Mouse (Mus musculus) CH12.LX (cell line): ENCODE results near the gene Snw1. TPM values are rescaled to one million over a fixed set of nuclear protein-coding genes. Genes with fewer than 3 reads are reported as not detected.

Experiments used
- DNase-seq: peaks from one replicate; pipeline ENCODE4 v3.0.0-alpha.2; 2013; ENCODE audit errors: extremely low read depth
- H3K27ac ChIP-seq: 2 replicates; pipeline ENCODE4 v1.5.1; 2012; ENCODE audit warnings: low read depth, mild to moderate bottlenecking, control low read depth, moderate library complexity; ENCODE audit not compliant: insufficient read depth
- H3K27me3 ChIP-seq: replicated peaks from 2 replicates; pipeline ENCODE3; 2012; ENCODE audit warnings: inconsistent platforms
- H3K36me3 ChIP-seq, 2 experiments: replicated peaks in 1 of 2; 2 replicates each; pipeline versions ENCODE3 to v1.6.1; 2012; ENCODE audit warnings: inconsistent platforms in 1 of 2, low read length in 1 of 2, mild to moderate bottlenecking in 1 of 2, mixed read lengths in 1 of 2, moderate library complexity in 1 of 2; ENCODE audit not compliant: control insufficient read depth in 1 of 2, insufficient read depth in 1 of 2
- H3K4me1 ChIP-seq, 2 experiments: 2 replicates each; pipeline ENCODE4 v1.6.1; 2012; ENCODE audit warnings: inconsistent platforms in 1 of 2, moderate library complexity in 1 of 2; ENCODE audit not compliant: insufficient read depth in 2 of 2, control insufficient read depth in 1 of 2
- H3K4me2 ChIP-seq: 2 replicates; pipeline ENCODE4 v1.6.1; 2012; ENCODE audit warnings: low read depth, mild to moderate bottlenecking, control low read depth; ENCODE audit not compliant: poor library complexity, insufficient read depth, severe bottlenecking
- H3K4me3 ChIP-seq, 3 experiments: fragments of 150-350 bp in 1 of 3; sonication (generic) in 1 of 3; replicated peaks in 1 of 3; 2 replicates each; pipeline versions ENCODE3 to v1.5.1; 2011 to 2012; ENCODE audit warnings: low read depth in 2 of 3, low read length in 2 of 3, mild to moderate bottlenecking in 2 of 3, moderate library complexity in 2 of 3, control low read depth in 1 of 3, improper control_type of control experiment in 1 of 3, inconsistent platforms in 1 of 3, mixed read lengths in 1 of 3; ENCODE audit not compliant: poor library complexity in 1 of 3
- H3K79me2 ChIP-seq: replicated peaks from 2 replicates; pipeline ENCODE4 v1.6.1; 2012; ENCODE audit warnings: mild to moderate bottlenecking, moderate library complexity; ENCODE audit not compliant: control insufficient read depth, poor library complexity, insufficient read depth, severe bottlenecking; ENCODE audit errors: extremely low read depth
- H3K9ac ChIP-seq: 2 replicates; pipeline ENCODE4 v1.6.1; 2012; ENCODE audit warnings: low read depth, mild to moderate bottlenecking, control low read depth, moderate library complexity; ENCODE audit not compliant: insufficient read depth
- H3K9me3 ChIP-seq: replicated peaks from 2 replicates; pipeline ENCODE3; 2012; ENCODE audit warnings: low read length, inconsistent platforms, mixed read lengths
- BHLHE40 ChIP-seq: IDR thresholded peaks from 2 replicates; pipeline ENCODE4 v1.6.1; 2011; ENCODE audit warnings: mild to moderate bottlenecking, low read depth, low read length, improper control_type of control experiment
- CHD1 ChIP-seq: IDR thresholded peaks from 2 replicates; pipeline ENCODE4 v1.6.1; 2012; ENCODE audit warnings: low read depth, low read length, improper control_type of control experiment, inconsistent platforms
- CHD2 ChIP-seq: IDR thresholded peaks from 2 replicates; pipeline ENCODE4 v1.6.1; 2011; ENCODE audit warnings: low read length, improper control_type of control experiment
- CTCF ChIP-seq, 2 experiments: IDR thresholded peaks in 1 of 2; conservative IDR thresholded peaks in 1 of 2; 2 replicates each; pipeline ENCODE4 v1.5.1; 2011 to 2012; ENCODE audit warnings: low read depth in 2 of 2, low read length in 2 of 2, improper control_type of control experiment in 1 of 2, inconsistent platforms in 1 of 2, mild to moderate bottlenecking in 1 of 2, moderate library complexity in 1 of 2
- E2F4 ChIP-seq: IDR thresholded peaks from 2 replicates; pipeline ENCODE4 v1.6.1; 2011; ENCODE audit warnings: low read depth, low read length, improper control_type of control experiment; ENCODE audit not compliant: insufficient replicate concordance
- ELF1 ChIP-seq: IDR thresholded peaks from 2 replicates; pipeline ENCODE4 v1.6.1; 2014; ENCODE audit warnings: low read depth, mild to moderate bottlenecking, inconsistent platforms, low read length, improper control_type of control experiment
- EP300 ChIP-seq: IDR thresholded peaks from 2 replicates; pipeline ENCODE4 v1.6.1; 2011; ENCODE audit warnings: low read length, improper control_type of control experiment
- ETS1 ChIP-seq: conservative IDR thresholded peaks from 2 replicates; pipeline ENCODE4 v1.6.1; 2012; ENCODE audit warnings: low read depth, mild to moderate bottlenecking, inconsistent platforms, low read length, improper control_type of control experiment, moderate library complexity
- GABPA ChIP-seq: IDR thresholded peaks from 2 replicates; pipeline ENCODE4 v1.6.1; 2012; ENCODE audit warnings: low read depth, low read length, improper control_type of control experiment, inconsistent platforms; ENCODE audit not compliant: insufficient replicate concordance
- HCFC1 ChIP-seq: IDR thresholded peaks from 2 replicates; pipeline ENCODE4 v1.6.1; 2012; ENCODE audit warnings: low read depth, mild to moderate bottlenecking, inconsistent platforms, low read length, improper control_type of control experiment
- IRF4 ChIP-seq: IDR thresholded peaks from 2 replicates; pipeline ENCODE4 v1.6.1; 2014; ENCODE audit warnings: low read depth, mild to moderate bottlenecking, inconsistent platforms, low read length, improper control_type of control experiment
- JUN ChIP-seq: IDR thresholded peaks from 2 replicates; pipeline ENCODE4 v1.6.1; 2011; ENCODE audit warnings: low read depth, mild to moderate bottlenecking, low read length, improper control_type of control experiment, moderate library complexity; ENCODE audit not compliant: insufficient read depth
- JUND ChIP-seq: conservative IDR thresholded peaks from 2 replicates; pipeline ENCODE4 v1.6.1; 2011; ENCODE audit warnings: low read depth, low read length, improper control_type of control experiment
- KAT2A ChIP-seq: IDR thresholded peaks from 2 replicates; pipeline ENCODE4 v1.6.1; 2012; ENCODE audit warnings: low read length, improper control_type of control experiment, inconsistent platforms; ENCODE audit not compliant: insufficient replicate concordance
- MAFK ChIP-seq: IDR thresholded peaks from 2 replicates; pipeline ENCODE4 v1.6.1; 2011; ENCODE audit warnings: low read length, improper control_type of control experiment; ENCODE audit not compliant: insufficient replicate concordance
- MAX ChIP-seq: IDR thresholded peaks from 2 replicates; pipeline ENCODE4 v1.6.1; 2011; ENCODE audit warnings: low read length, improper control_type of control experiment
- MAZ ChIP-seq: IDR thresholded peaks from 2 replicates; pipeline ENCODE4 v1.6.1; 2012; ENCODE audit warnings: low read depth, mild to moderate bottlenecking, inconsistent platforms, low read length, improper control_type of control experiment, moderate library complexity
- MEF2A ChIP-seq: IDR thresholded peaks from 2 replicates; pipeline ENCODE4 v1.6.1; 2014; ENCODE audit warnings: low read depth, mild to moderate bottlenecking, inconsistent platforms, low read length, improper control_type of control experiment, borderline replicate concordance
- MXI1 ChIP-seq: IDR thresholded peaks from 2 replicates; pipeline ENCODE4 v1.6.1; 2011; ENCODE audit warnings: mild to moderate bottlenecking, low read depth, low read length, improper control_type of control experiment
- MYC ChIP-seq: IDR thresholded peaks from 2 replicates; pipeline ENCODE4 v1.6.1; 2011; ENCODE audit warnings: low read depth, mild to moderate bottlenecking, improper control_type of control experiment, low read length
- NRF1 ChIP-seq: IDR thresholded peaks from 2 replicates; pipeline ENCODE4 v1.6.1; 2014; ENCODE audit warnings: low read depth, mild to moderate bottlenecking, inconsistent platforms, low read length, improper control_type of control experiment, moderate library complexity
- PAX5 ChIP-seq: IDR thresholded peaks from 2 replicates; pipeline ENCODE4 v1.6.1; 2012; ENCODE audit warnings: low read length, inconsistent platforms, mixed read lengths
- POLR2A ChIP-seq: IDR thresholded peaks from 2 replicates; pipeline ENCODE4 v1.6.1; 2011; ENCODE audit warnings: low read depth, mild to moderate bottlenecking, improper control_type of control experiment, low read length
- POLR2AphosphoS2 ChIP-seq: IDR thresholded peaks from 2 replicates; pipeline ENCODE4 v1.6.1; 2011; ENCODE audit warnings: low read depth, low read length, improper control_type of control experiment
- RAD21 ChIP-seq: IDR thresholded peaks from 2 replicates; pipeline ENCODE4 v1.6.1; 2011; ENCODE audit warnings: low read depth, mild to moderate bottlenecking, low read length, improper control_type of control experiment, moderate library complexity
- RCOR1 ChIP-seq: conservative IDR thresholded peaks from 2 replicates; pipeline ENCODE4 v1.6.1; 2012; ENCODE audit warnings: low read depth, mild to moderate bottlenecking, inconsistent platforms, low read length, improper control_type of control experiment
- SIN3A ChIP-seq: IDR thresholded peaks from 2 replicates; pipeline ENCODE4 v1.6.1; 2012; ENCODE audit warnings: low read length, improper control_type of control experiment, inconsistent platforms
- SMC3 ChIP-seq: IDR thresholded peaks from 2 replicates; pipeline ENCODE4 v1.6.1; 2011; ENCODE audit warnings: low read depth, low read length, improper control_type of control experiment
- TBP ChIP-seq: conservative IDR thresholded peaks from 2 replicates; pipeline ENCODE4 v1.6.1; 2011; ENCODE audit warnings: low read depth, low read length, improper control_type of control experiment
- TCF12 ChIP-seq: IDR thresholded peaks from 2 replicates; pipeline ENCODE4 v1.6.1; 2014; ENCODE audit warnings: low read depth, mild to moderate bottlenecking, inconsistent platforms, low read length, improper control_type of control experiment
- USF1 ChIP-seq: IDR thresholded peaks from 2 replicates; pipeline ENCODE4 v1.6.1; 2014; ENCODE audit warnings: low read depth, mild to moderate bottlenecking, inconsistent platforms, low read length, improper control_type of control experiment
- USF2 ChIP-seq: conservative IDR thresholded peaks from 2 replicates; pipeline ENCODE4 v1.6.1; 2011; ENCODE audit warnings: low read depth, low read length, improper control_type of control experiment
- ZC3H11A ChIP-seq: IDR thresholded peaks from 2 replicates; pipeline ENCODE4 v1.6.1; 2012; ENCODE audit warnings: low read depth, mild to moderate bottlenecking, inconsistent platforms, low read length, improper control_type of control experiment
- ZKSCAN1 ChIP-seq: IDR thresholded peaks from 2 replicates; pipeline ENCODE4 v1.6.1; 2012; ENCODE audit warnings: low read depth, inconsistent platforms, low read length, improper control_type of control experiment, borderline replicate concordance
- ZMIZ1 ChIP-seq: IDR thresholded peaks from 2 replicates; pipeline ENCODE4 v1.6.1; 2012; ENCODE audit warnings: low read depth, mild to moderate bottlenecking, inconsistent platforms, low read length, improper control_type of control experiment
- ZNF384 ChIP-seq: IDR thresholded peaks from 2 replicates; pipeline ENCODE4 v1.6.1; 2012; ENCODE audit warnings: low read depth, low read length, improper control_type of control experiment, inconsistent platforms
- dilution Hi-C: fragments of 300-500 bp; cut with MboI; formaldehyde crosslinking; loops from 2 replicates; pipeline ENCODE4 v1.14.3; 2020; ENCODE audit warnings: low sequenced_read_pairs; ENCODE audit not compliant: extremely low pct_unique_long_range_greater_than_20kb, extremely low pct_ligation_motif_present
- in situ Hi-C: fragments of 300-500 bp; cut with MboI; formaldehyde crosslinking; loops from 3 replicates; pipeline ENCODE4 v1.14.3; 2019; ENCODE audit warnings: low sequenced_read_pairs, low pct_ligation_motif_present, low pct_unique_long_range_greater_than_20kb, mixed read lengths
- polyA plus RNA-seq: library from polyadenylated mRNA; unstranded; fragments of >175 nt; gene quantifications from 2 replicates; pipeline ENCODE4 v1.2.1, GENCODE M21; 2012; ENCODE audit warnings: low read depth; ENCODE audit not compliant: insufficient read length
- total RNA-seq, 2 experiments: library from RNA; depleted of rRNA; stranded (reverse); fragments of 300-350 nt in 1 of 2; fragments of >200 nt in 1 of 2; gene quantifications; 2 replicates each; pipeline ENCODE4 v1.2.3; 2012 to 2014

The Snw1 gene
- total and polyA plus RNA-seq, 3 experiments, result 78.0 to 116 (median 96.8) TPM

DNA sequence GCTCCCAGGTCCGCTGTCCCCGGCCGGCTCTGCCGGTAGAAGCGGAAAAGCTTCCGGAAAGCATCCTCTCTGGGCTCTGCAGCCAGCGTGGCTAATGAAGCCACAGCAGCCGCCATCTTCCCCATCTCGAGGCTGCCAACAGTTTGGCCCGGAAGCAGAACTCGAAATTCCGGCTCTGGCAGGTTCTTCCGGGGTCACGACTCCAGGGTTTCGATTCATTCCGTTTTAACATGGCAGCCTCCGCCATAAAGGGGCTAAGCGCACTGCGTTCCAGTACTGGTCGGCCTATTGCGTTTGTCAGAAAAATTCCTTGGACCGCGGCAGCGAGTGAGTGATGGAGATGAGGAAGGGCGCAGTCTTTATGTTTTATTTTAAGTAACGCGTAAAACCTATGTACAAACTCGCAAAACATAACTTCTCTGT, 28.4 kb downstream of the Snw1 start, which contains the start of the genes Slirp and Alkbh1 (continued):
- TF ChIP-seq TBP (peak; percentile 95), ZMIZ1 (peak; percentile 77; the same call in 1 of the 2 replicates), IRF4 (peak; percentile 86), ELF1 (peak; percentile 91), KAT2A (peak; percentile 95), JUN (no peak), USF1 (no peak), ZC3H11A (no peak), SMC3 (no peak)

DNA sequence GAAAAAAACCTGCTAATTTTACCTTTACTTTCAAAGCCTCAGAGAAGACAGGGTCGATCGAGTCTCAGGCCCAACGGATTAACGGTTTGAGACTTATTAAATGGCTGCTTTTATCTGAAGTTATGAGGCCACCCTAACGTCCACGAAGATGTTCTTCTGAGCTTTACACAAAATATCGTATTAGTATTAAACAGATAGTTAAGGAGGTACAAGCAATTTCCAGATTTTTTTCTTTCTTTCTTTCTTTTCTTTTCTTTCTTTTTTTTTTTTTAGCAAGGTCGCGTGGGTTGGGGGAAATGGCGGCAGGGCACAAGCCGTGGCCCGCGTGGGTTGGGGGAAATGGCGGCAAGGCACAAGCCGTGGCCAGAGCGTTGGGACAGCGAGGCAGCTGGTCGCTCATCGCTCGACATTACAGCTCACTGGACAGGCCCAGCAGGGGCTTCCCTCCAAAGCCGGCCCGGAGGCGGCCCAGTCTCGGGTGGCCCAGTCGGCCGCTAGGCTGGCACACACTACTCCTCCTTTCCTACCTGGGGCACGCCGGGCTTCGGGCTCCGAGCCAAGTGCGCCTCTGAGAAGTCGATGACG, 28.9 kb downstream of the Snw1 start:
- dilution Hi-C loops, result no loop called here
- Histone ChIP-seq H3K36me3 (peaks cover 34 to 59% of the 10 kb centered on the region in 2 experiments), H3K4me2 (peak overlapping the region; percentile 96), H3K4me1 (peaks cover 0 to 48% of the 10 kb centered on the region in 2 experiments; a peak in 2 of 4 replicates), H3K9ac (peak overlapping the region; percentile 83), H3K27me3 (no peaks in the 10 kb centered on the region), H3K27ac (peak overlapping the region; percentile 36), H3K9me3 (no peaks in the 10 kb centered on the region), H3K4me3 (peak overlapping the region; percentile 91 to 96 (median 94)), H3K79me2 (peaks cover 84% of the 10 kb centered on the region)
- in situ Hi-C loops, result no loop called here
- peak; percentile 37 for DNase-seq
- TF ChIP-seq MEF2A, result no peak
- TF ChIP-seq NRF1, result no peak
- no peak for TF ChIP-seq ZC3H11A
- TF ChIP-seq MAX, result peak; percentile 85
- TF ChIP-seq E2F4, result no peak
- no peak for TF ChIP-seq USF1
- TF ChIP-seq BHLHE40, result no peak
- peak; percentile 79 for TF ChIP-seq CHD1
- TF ChIP-seq MYC, result peak; percentile 81; the same call in 1 of the 2 replicates
- TF ChIP-seq JUND, result no peak
- no peak for TF ChIP-seq ETS1
- TF ChIP-seq USF2, result no peak
- TF ChIP-seq GABPA, result no peak
- TF ChIP-seq TCF12, result no peak
- no peak for TF ChIP-seq KAT2A
- TF ChIP-seq PAX5, result no peak
- no peak for TF ChIP-seq ZKSCAN1
- TF ChIP-seq JUN, result no peak
- peak; percentile 31 for TF ChIP-seq MXI1
- TF ChIP-seq TBP, result no peak
- TF ChIP-seq MAFK, result no peak
- no peak; the same call in 1 of the 2 replicates for TF ChIP-seq ZMIZ1
- no peak for TF ChIP-seq CTCF (conservative IDR thresholded peaks at IDR 0.05 in 1 of 2, IDR thresholded peaks at IDR 0.05 in 1 of 2; ENCODE audit: low read depth in 2 of 2, low read length in 2 of 2)
- TF ChIP-seq SIN3A, result peak; percentile 22; the same call in 1 of the 2 replicates
- no peak for TF ChIP-seq RAD21
- no peak for TF ChIP-seq POLR2A
- no peak for TF ChIP-seq ELF1
- TF ChIP-seq SMC3, result no peak
- TF ChIP-seq EP300, result no peak
- no peak for TF ChIP-seq MAZ
- no peak for TF ChIP-seq RCOR1
- TF ChIP-seq IRF4, result no peak
- no peak for TF ChIP-seq POLR2AphosphoS2
- no peak for TF ChIP-seq CHD2
- TF ChIP-seq ZNF384, result peak; percentile 37
- TF ChIP-seq HCFC1, result no peak
